Mouse (Mus musculus) midbrain, embryonic 12.5 days (tissue): ENCODE results near the gene Rexo2. TPM values are rescaled to one million over a fixed set of nuclear protein-coding genes. Genes with fewer than 3 reads are reported as not detected.
"Not testable (repeated sequence)": the region's sequence is repeated elsewhere in the genome, so short reads cannot be mapped to it uniquely, and the experiment has no call there.

Experiments used
- ATAC-seq: fragments of 200-750 bp; cut with Nextera tagmentation; 2 replicates; pipeline ENCODE4 v1.8.0; 2017; ENCODE audit warnings: low read depth, moderate TSS enrichment, moderate library complexity; ENCODE audit not compliant: low FRiP score
- H3K27ac ChIP-seq: fragments of 300-500 bp; sonication (generic); replicated peaks from 2 replicates; pipeline ENCODE4 v1.5.1; 2016; ENCODE audit warnings: mild to moderate bottlenecking
- H3K27me3 ChIP-seq: fragments of 300-500 bp; sonication (generic); 2 replicates; pipeline ENCODE4 v1.6.1; 2016; ENCODE audit warnings: mild to moderate bottlenecking
- H3K36me3 ChIP-seq: fragments of 300-500 bp; sonication (generic); 2 replicates; pipeline ENCODE4 v1.6.1; 2016
- H3K4me1 ChIP-seq: fragments of 300-500 bp; sonication (generic); 2 replicates; pipeline ENCODE4 v1.6.1; 2016
- H3K4me2 ChIP-seq: fragments of 300-500 bp; sonication (generic); replicated peaks from 2 replicates; pipeline ENCODE4 v1.6.1; 2016; ENCODE audit warnings: mild to moderate bottlenecking, moderate library complexity
- H3K4me3 ChIP-seq: fragments of 300-500 bp; sonication (generic); 2 replicates; pipeline ENCODE4 v1.5.1; 2016; ENCODE audit warnings: mild to moderate bottlenecking
- H3K9ac ChIP-seq: fragments of 300-500 bp; sonication (generic); replicated peaks from 2 replicates; pipeline ENCODE4 v1.6.1; 2016; ENCODE audit warnings: mild to moderate bottlenecking, moderate library complexity
- H3K9me3 ChIP-seq: fragments of 300-500 bp; sonication (generic); 2 replicates; pipeline ENCODE4 v1.6.1; 2016; ENCODE audit warnings: mild to moderate bottlenecking
- WGBS: fragments of 180-500 bp; shearing (Covaris S2); methylation state at CpG from one replicate; pipeline ENCODE4 v1.1.7; 2016; 5-methylcytosine and 5-hydroxymethylcytosine counted together
- polyA plus RNA-seq: library from polyadenylated mRNA; unstranded; fragments of >200 nt; fragmentation: Nextera tagmentation; extraction: Ambion mirVana; gene quantifications from 2 replicates; pipeline ENCODE4 v1.2.1, GENCODE M21; 2016

Rexo2 gene
- polyA plus RNA-seq = 78.3 and 79.8 TPM in 2 replicates

DNA sequence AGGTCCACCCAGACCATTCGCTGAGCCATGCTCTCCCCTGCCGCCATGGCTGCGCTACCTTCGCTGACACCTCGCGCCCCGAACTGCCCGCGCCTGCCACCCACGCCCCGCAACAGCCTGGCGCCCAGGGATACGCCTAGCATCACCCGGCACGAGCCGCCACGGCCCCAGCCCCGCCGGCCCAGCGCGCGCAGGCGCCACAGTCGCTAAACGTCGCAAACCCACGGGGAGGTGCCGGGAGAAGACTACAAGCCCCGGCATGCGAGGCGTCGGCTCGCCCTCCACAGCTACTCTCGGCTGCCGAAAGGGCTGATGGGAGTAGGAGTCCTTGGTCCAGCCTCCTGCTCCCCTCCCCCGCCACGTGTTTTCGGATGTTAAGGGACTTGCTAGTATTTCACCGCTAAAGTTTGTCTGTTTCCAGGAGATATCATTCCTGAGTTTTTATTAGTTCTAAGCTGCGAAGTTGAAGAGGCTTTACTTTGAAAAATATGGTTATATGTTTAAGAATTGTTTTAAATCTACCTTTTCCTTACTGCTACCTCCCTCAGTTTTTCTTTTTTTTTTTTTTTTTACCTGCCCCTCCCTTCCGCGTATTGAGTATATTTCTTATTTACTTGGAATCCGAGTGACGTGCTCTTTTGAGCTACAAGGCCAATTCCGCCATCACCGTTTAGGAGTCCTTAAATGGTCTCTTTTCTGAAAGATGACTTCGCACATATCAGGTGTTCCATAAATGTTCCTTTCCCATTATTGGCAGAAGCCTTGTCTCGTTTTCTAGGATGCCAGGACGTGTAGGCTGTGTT is at the start of gene Rexo2:
Rexo2 (minus strand) TSS at position 213 of the 803 bp plus-strand sequence.
- peaks cover 8% of the 10 kb centered on the region for H3K36me3 ChIP-seq
- H3K9me3 ChIP-seq = no peaks in the 10 kb centered on the region
- peak within 1 kb of the TSS; percentile 97 for H3K4me2 ChIP-seq
- 1% methylated on average over 49 of the region's 49 CpGs for WGBS
- H3K4me3 ChIP-seq = peak within 1 kb of the TSS; percentile 77
- H3K27ac ChIP-seq = no peak within 1 kb of the TSS
- H3K9ac ChIP-seq = peak within 1 kb of the TSS; percentile 81
- H3K4me1 ChIP-seq = peaks cover 6% of the 10 kb centered on the region; the same call in 1 of the 2 replicates
- peaks cover 8% of the 10 kb centered on the region; the same call in 1 of the 2 replicates for H3K27me3 ChIP-seq
- ATAC-seq = peak; percentile 98

DNA sequence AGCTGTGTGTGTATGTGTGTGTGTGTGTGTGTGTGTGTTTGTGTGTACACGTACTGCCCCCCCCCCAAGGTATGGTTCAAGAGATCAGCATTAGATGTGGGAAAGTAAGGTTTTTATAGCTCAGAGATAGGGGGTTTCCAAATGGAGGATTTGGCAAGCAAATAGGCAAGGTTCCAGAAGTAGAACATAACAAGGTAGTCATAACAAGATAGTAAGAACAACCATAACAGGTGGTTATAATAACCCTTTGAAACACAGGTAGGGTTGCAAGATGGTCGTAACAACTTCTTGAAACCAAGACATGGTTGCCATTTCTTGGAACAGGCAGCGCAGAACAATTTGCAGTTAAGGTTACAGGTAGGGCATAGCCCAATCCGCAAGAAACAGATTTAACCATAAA is 46.1 kb upstream of the Rexo2 start:
- 86% methylated on average over 4 of the region's 4 CpGs for WGBS
- Histone ChIP-seq H3K27me3 (no peaks in the 10 kb centered on the region), H3K4me3 (no peak overlapping the region), H3K9me3 (no peaks in the 10 kb centered on the region), H3K27ac (no peak overlapping the region), H3K36me3 (no peaks in the 10 kb centered on the region), H3K4me2 (no peak overlapping the region), H3K9ac (no peak overlapping the region), H3K4me1 (no peaks in the 10 kb centered on the region)
- no peak for ATAC-seq

DNA sequence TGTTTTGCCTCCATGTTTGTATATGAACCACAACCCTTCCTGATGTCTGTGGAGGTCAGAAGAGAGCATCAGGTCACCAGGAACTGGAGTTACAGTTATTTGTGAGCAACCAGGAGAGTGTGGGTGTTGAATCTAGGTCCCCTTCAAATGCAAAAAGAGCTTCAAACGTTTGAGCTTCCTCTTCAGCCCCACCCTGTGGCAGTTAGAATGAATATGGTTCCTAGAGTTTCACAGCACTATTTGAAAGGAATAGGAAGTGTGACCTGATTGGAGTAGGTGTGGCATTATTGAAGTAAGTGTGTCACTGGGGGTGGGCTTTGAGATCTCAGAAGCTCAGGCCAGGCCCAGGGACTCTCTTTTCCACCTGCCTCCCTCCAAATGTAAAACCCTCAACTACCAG is 45.1 kb upstream of the Rexo2 start:
- no peak overlapping the region for H3K4me3 ChIP-seq
- H3K9ac ChIP-seq = no peak overlapping the region
- H3K4me1 ChIP-seq = no peaks in the 10 kb centered on the region
- H3K36me3 ChIP-seq = no peaks in the 10 kb centered on the region
- WGBS = 15% methylated on average over 1 of the region's 1 CpGs
- H3K9me3 ChIP-seq = no peaks in the 10 kb centered on the region
- no peak overlapping the region for H3K27ac ChIP-seq
- H3K27me3 ChIP-seq = no peaks in the 10 kb centered on the region
- no peak overlapping the region for H3K4me2 ChIP-seq
- no peak for ATAC-seq

DNA sequence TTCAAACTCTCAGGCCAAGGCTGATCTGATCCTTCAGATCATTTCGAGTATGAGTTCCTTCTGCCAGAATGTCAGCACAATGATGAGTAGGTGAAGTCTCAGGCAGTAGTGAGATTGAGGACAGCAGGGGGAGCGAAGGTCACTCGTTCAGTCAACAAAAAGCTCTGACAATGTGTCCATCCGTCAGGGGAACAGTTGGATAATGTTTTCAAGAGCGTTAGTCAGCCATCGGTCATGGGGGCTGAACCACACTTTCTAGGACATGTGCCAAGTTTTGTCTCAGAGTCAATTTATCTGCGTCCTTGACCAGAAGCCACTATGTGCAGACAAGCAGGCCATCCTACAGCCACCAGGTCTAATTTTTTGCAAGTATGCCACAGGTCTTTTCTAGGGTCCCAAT is 40.0 kb upstream of the Rexo2 start:
- not testable (repeated sequence) for H3K9me3 ChIP-seq, H3K36me3 ChIP-seq, H3K4me2 ChIP-seq, H3K4me1 ChIP-seq, H3K27me3 ChIP-seq, ATAC-seq, H3K4me3 ChIP-seq, H3K9ac ChIP-seq, H3K27ac ChIP-seq
- WGBS = 60% methylated on average over 5 of the region's 7 CpGs

DNA sequence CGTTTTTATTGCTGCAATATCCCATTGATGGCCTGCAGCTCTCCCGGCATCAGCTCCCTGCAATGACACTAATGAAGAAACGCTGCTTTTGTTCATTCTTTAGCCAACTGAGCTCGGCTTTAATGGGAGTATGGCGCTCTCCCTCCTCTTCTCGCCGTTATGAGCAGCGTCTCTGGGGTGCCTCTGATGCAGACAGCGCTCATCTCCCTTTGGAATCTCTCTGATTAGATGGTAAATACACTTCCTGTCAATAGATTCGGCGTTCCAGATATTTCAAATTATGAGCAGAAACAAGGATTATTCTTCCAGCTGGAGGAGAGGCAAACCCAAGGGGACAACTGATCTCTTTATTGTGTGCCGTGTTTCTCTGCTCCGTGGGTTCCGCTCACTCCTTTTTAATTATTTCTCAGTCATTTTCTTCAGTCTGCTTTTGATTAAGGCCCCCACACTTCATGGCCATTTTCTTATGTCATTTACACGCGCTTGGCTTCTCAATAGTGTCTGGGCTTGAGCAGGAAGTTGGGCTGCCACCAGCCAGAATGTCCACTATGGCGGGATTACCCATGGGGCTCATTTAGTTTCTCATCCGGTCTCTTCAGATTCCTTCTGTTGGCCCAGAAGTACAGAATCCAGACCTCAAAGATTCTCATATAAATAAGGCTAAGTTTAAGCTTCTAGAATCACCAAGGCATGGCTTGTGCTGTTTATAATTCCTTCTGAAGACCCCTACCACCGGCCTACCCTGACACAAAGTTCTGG is 37.1 kb upstream of the Rexo2 start:
- no peaks in the 10 kb centered on the region for H3K9me3 ChIP-seq
- H3K27me3 ChIP-seq = no peaks in the 10 kb centered on the region
- no peak overlapping the region for H3K4me3 ChIP-seq
- WGBS = 61% methylated on average over 19 of the region's 19 CpGs
- peaks cover 7% of the 10 kb centered on the region; the same call in 1 of the 2 replicates for H3K4me1 ChIP-seq
- peak overlapping the region; percentile 27 for H3K27ac ChIP-seq
- no peak overlapping the region for H3K9ac ChIP-seq
- no peak overlapping the region for H3K4me2 ChIP-seq
- no peaks in the 10 kb centered on the region for H3K36me3 ChIP-seq
- ATAC-seq = peak; percentile 49; the same call in 1 of the 2 replicates

DNA sequence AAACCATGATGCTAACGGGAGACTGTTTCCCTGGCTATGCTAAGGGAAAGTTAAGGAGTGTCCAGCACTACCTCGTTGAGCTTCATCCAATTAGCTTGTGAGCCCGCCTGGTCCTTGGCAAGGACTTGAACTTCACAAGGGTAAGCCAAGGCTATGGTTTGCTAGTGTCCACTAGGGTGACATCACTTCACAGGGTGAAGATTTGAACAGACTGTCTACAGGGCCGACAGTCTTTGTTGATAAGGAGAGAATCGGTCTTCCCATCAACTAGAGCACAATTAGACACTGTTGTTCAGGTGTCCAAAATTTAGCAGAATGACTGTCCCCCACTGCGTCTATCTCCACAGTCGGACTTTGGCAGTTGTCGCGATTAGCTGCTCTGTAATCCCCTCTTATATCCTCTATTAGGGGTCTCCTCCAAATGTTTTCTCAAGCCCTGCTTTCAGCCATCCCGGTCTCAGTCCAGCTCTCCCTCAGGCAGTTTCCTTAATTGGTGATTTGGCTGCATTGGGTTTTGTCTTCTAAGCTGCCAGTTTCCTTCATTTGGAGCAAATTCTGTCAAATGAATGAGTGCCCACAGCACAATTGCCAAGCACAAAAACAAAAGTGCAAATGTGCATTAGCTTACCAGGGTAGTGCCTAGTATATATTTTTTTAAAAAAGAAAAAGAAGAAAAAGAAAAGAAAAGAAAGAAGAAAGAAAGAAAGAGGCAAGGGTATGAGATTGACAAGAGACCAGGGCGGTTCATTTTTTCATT is 36.4 kb upstream of the Rexo2 start:
- WGBS = 78% methylated on average over 11 of the region's 11 CpGs
- no peak overlapping the region for H3K9ac ChIP-seq
- peaks cover 7% of the 10 kb centered on the region; the same call in 1 of the 2 replicates for H3K4me1 ChIP-seq
- peak overlapping the region; percentile 27 for H3K27ac ChIP-seq
- no peak for ATAC-seq
- no peak overlapping the region for H3K4me3 ChIP-seq
- H3K9me3 ChIP-seq = no peaks in the 10 kb centered on the region
- no peaks in the 10 kb centered on the region for H3K27me3 ChIP-seq
- no peak overlapping the region for H3K4me2 ChIP-seq
- H3K36me3 ChIP-seq = no peaks in the 10 kb centered on the region

DNA sequence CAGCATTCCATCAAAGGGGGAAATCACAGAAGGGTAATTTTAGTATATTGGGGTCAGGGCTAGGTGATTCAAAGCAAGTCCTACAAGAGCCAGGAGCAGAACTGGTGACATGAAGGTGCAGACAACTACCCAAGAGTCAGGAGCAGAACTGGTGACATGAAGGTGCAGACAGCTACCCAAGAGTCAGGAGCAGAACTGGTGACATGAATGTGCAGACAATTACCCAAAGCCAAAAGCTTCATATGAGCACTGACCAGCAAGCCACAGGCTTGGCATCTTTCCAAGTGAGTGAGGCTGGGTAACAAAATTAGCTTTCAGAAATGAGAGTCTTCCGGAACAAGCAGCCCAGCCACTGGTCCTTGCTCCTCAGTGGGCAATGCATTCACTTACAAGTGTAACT is 34.9 kb upstream of the Rexo2 start:
- no peak overlapping the region for H3K9ac ChIP-seq
- no peak overlapping the region for H3K4me3 ChIP-seq
- no peaks in the 10 kb centered on the region for H3K27me3 ChIP-seq
- H3K4me2 ChIP-seq = no peak overlapping the region
- no peak overlapping the region for H3K27ac ChIP-seq
- H3K36me3 ChIP-seq = no peaks in the 10 kb centered on the region
- H3K4me1 ChIP-seq = peaks cover 7% of the 10 kb centered on the region; the same call in 1 of the 2 replicates
- no peak for ATAC-seq
- H3K9me3 ChIP-seq = no peaks in the 10 kb centered on the region
- WGBS = 81% methylated on average over 1 of the region's 1 CpGs

DNA sequence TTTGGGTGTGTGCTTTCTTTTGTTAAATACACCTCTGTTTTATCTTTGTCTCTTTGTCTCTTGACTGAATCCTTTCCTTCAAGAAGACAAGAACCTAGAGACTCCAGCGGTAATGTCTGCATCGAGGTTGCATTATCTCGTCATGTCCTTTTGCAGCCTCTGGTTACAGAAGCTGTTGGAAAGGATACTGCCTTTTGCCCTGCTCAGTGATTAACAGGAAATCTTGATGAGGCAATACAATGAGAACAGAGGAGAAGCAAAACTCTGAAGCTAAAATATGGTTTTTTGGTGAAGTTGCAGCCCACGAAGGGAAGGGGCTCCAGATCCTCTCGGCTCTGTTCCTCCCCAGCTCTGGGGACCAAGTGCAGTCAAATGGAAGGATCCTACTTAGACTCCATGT is 29.7 kb upstream of the Rexo2 start:
- H3K4me2 ChIP-seq = no peak overlapping the region
- no peaks in the 10 kb centered on the region for H3K9me3 ChIP-seq
- H3K9ac ChIP-seq = no peak overlapping the region
- H3K4me1 ChIP-seq = no peaks in the 10 kb centered on the region
- no peak overlapping the region for H3K4me3 ChIP-seq
- no peaks in the 10 kb centered on the region for H3K27me3 ChIP-seq
- H3K36me3 ChIP-seq = no peaks in the 10 kb centered on the region
- no peak overlapping the region for H3K27ac ChIP-seq
- WGBS = 87% methylated on average over 5 of the region's 5 CpGs
- ATAC-seq = no peak

DNA sequence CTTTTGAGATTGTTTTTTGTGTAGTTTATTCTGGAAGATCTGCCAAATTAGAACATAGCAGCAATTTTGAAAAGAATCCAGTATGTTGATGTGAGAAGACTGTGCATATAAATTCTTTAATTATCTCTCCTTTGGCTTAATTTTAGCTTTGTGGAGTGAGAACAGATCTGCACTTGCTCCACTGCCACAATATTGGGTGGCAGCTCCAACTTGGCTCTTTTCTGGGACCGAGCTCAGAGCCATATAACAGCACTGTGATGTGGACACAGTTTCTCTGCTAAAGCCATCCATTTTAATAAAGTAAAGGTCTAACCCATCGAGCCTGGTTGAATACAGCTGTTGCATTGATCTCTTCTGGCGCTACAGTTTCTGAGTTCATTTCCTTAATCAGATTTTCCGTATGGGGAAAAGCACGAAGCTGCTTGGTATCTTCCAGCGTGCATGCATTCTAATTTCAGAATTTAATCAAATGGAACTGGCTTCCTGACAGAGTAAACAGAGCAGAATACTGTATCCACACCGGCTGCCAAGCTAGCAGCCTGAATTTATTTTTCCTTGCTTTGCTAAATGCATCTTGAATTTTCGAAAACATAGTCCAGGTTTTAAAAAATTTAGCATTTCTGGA is 24.4 kb upstream of the Rexo2 start:
- ATAC-seq = no peak
- no peaks in the 10 kb centered on the region for H3K27me3 ChIP-seq
- WGBS = 69% methylated on average over 8 of the region's 8 CpGs
- H3K4me2 ChIP-seq = no peak overlapping the region
- no peak overlapping the region for H3K27ac ChIP-seq
- no peaks in the 10 kb centered on the region for H3K36me3 ChIP-seq
- H3K4me1 ChIP-seq = no peaks in the 10 kb centered on the region
- H3K4me3 ChIP-seq = no peak overlapping the region
- no peaks in the 10 kb centered on the region for H3K9me3 ChIP-seq
- H3K9ac ChIP-seq = no peak overlapping the region

DNA sequence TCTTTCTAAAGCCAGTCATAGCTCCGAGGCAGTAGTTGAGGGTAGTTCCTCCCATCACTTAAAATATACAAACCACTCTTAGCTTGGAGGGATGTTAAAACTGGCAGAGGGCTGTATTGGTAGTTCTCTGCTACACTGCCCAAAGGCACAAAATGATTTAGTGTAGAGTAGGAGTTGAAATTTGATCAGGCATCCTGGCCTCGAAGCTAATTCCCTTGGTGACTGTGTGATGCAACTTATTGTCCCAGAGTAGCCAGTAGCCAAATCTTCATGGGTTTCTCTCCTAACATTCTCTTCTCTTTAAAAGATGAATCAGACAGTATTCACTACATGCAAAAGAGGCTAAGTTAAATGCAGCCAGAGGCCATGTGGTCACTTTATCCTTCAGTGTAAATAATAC is 22.6 kb upstream of the Rexo2 start:
- no peak for ATAC-seq
- H3K27me3 ChIP-seq = no peaks in the 10 kb centered on the region
- H3K27ac ChIP-seq = no peak overlapping the region
- H3K4me3 ChIP-seq = no peak overlapping the region
- no peak overlapping the region for H3K9ac ChIP-seq
- H3K4me1 ChIP-seq = no peaks in the 10 kb centered on the region
- no peaks in the 10 kb centered on the region for H3K9me3 ChIP-seq
- 92% methylated on average over 2 of the region's 2 CpGs for WGBS
- H3K4me2 ChIP-seq = no peak overlapping the region
- no peaks in the 10 kb centered on the region for H3K36me3 ChIP-seq

DNA sequence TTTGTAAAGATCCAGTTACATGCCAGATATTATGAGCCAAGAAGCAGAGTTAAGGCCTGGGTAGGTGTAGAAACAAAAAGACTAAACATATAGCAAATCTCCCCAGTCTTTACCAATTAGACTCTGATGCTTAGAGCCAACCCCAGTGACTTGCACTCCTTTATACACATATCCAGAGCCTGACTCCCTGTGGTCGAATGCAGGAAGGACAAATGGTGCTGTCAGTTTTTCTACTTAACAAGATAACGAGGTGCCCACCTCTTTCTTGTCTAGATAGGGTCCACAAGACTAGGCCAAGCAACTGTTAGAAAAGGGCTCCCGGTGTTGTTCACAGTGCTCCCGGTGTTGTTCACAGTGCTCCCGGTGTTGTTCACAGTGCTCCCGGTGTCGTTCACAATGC is 20.8 kb upstream of the Rexo2 start:
- H3K9me3 ChIP-seq = no peaks in the 10 kb centered on the region
- H3K36me3 ChIP-seq = no peaks in the 10 kb centered on the region
- H3K4me2 ChIP-seq = no peak overlapping the region
- ATAC-seq = no peak
- H3K4me3 ChIP-seq = no peak overlapping the region
- H3K27ac ChIP-seq = no peak overlapping the region
- H3K27me3 ChIP-seq = no peaks in the 10 kb centered on the region
- WGBS = 82% methylated on average over 7 of the region's 7 CpGs
- H3K9ac ChIP-seq = no peak overlapping the region
- H3K4me1 ChIP-seq = peaks cover under 1% of the 10 kb centered on the region
